Mouse (Mus musculus) thymus, postnatal 25 days (tissue): ENCODE results near the gene Gm12258.
"Not testable (repeated sequence)": the region's sequence is repeated elsewhere in the genome, so short reads cannot be mapped to it uniquely, and the experiment has no call there.

Experiments used
- DNase-seq: peaks from one replicate; pipeline ENCODE4 v3.0.0; 2022

The Gm12258 gene

DNA sequence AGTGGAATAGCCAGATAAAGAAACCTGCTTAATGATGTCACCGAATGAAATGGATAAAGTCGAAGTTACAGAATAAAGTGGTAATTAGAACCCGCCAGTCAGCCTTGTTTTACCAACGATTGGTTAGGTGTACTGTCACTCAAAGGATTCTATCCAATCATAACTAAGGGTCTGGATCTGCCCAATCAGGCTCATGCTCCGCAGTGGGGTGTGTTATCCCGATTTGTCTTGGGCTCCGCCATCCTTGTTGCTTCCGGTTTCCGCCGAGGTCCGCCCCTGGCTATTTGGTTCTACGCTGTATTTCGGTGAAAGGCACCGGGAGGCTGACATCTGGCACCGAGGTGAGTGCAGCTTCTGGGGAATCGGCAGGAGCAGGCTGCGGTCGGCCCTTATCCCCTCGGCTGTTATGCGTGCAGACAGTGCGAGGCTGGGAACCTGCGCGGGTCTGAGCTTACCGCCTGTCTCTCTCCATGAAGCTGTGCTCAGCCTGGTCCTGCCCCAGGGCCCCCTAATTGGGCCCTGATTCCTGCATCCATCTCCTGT is at the start of gene Gm12258:
Gene Gm12258, plus strand, starts transcription at position 240 of the 543 bp plus-strand sequence.
- DNase-seq: peak; percentile 84

- DNase-seq: no peak
These were observed 47.2 kb upstream of the Gm12258 start for GRCm38 (mm10) chr11:58799747-58800146.

DNA sequence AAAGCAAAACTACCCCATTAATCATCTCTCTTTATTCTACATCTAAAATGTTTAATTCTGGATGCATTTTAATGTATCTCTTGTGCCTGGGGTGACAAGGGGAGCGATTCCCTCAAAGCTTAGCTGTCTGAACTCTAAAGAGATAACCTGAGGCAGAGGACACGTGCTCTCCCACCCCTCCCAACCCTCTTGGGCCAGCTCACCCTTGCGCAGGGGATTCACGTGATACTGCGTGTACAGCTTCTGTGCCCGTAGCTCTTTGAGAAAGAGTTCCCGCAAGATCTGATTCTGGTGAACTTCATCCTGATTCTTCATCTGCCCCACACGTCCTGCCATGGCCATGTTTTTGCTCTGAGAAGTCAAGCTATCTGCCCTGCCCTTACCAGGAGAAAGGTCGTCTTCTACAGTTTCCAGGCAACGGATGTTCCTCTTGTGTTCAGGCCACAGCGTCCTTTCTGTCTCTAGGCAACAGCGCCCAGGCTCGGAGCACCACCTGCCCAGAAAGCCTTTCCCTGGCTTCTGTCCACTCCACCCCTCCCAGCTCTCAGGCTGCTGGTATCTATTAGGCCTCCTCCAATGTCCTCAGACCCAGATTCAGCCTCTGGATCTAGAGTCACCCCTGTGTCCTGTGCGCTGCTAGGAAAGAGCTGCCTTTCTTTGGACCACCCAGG is 45.3 kb upstream of the Gm12258 start, which contains the start of gene Fam183b:
Gene Fam183b, minus strand, starts transcription at position 403 of the 671 bp plus-strand sequence.
- no peak for DNase-seq

DNA sequence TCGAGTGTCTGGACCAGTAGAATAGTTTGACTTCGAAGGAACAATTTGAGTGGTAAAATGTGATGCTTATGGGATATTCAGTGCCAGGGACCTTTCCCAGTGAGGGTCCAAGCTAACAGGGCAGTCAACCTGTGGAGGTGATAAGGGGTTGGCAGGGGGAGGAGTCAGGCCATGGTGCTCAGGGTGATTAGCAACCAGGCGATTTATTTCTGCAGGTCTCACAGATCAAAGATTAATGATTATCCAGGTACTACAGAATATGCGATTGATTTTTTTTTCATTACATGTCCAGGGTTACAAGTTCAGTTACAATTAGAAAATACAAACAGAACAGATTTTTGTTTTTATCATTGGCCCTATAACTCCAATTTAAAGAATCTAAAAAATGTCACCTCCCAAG is 43.1 kb upstream of the Gm12258 start:
- DNase-seq: no peak

DNA sequence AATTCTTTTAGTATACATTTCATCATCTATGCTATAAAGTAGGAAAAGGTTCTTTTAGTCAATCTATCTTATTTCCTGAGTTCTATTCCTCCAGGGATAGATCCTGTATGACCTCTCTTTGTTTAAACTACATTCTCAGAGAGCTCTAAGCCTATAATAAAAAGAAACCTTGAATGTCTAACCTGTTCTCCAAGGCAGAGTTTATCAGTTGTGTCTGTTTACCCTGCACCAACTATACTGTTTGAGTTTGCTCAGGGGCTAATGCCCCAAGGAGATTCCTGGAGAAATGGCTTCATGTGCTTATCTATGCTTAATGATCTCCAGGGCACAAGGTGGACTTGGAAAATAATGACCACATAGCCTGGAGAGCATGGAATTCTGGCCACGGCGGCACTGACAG is 42.6 kb upstream of the Gm12258 start:
- no peak for DNase-seq

- DNase-seq: no peak
These were observed 35.0 kb upstream of the Gm12258 start for GRCm38 (mm10) chr11:58812001-58812400.

DNA sequence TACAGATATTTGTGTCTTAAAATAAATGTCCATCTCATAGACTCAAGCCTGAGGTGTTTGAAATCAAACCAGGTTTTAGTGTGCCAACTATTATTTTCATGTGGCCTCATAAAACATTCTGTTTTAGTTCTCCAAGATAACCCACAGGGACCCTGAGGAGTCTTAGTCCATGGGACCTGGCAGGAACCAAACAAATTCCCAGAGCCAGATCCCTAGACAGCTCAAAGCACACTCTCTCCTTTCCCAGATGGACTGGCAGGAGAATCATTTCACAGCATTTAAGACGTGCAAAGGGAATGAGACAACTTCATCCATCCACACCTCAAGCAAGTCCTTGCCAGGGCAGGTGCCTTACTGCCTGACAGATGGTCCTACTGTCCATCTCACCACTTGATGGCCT is 32.3 kb upstream of the Gm12258 start, which contains the start of gene Olfr313:
Gene Olfr313, plus strand, starts transcription at position 301 of the 400 bp plus-strand sequence.
- not testable (repeated sequence) for DNase-seq

DNA sequence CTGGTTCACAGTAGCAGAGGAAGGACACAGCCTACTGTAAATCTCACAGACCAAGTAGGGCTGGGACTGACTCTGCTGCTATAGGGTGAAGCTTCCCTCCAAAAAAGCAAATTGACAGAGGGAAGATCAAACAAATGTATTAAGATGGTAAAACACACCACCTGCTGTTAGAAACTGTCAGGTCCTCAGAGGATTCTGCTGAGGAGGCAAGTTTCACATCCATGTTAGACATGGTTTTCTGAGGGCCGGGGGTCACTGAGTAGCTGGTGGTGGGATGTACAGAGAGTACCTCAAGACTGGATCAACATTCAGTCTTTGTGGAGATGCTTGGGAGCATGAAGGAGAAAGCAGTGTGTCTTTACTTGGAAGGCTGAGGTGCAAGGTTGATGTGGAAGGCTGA is 31.3 kb upstream of the Gm12258 start:
- no peak for DNase-seq

GRCm38 (mm10) chr11:58828937-58829336 is 18.0 kb upstream of the Gm12258 start, which contains the start of gene Olfr312:
TSS of gene Olfr312 (plus strand) at chr11:58829237.
- DNase-seq: not testable (repeated sequence)

GRCm38 (mm10) chr11:58829764-58830163 is 17.2 kb upstream of the Gm12258 start:
- DNase-seq: peak; percentile 55

DNA sequence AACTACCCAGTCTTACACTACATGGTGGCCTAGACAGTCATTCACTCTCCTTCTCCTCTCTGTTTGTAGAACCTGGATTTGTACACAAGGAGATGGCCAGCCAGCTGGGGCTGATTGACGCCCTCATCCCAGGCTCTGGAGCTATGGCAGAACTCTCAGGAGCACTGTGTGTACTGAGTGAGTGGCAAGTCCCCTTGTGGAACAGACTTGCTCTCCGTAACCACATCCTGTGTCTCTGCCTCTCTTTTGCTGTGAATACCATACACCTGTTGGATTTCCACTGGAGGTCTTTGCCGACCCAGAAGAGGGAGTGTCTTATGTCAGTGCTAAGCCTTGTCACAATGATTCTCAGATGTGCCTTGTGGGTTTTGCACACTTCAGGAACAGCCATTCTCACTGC is 14.4 kb upstream of the Gm12258 start:
- peak; percentile 72 for DNase-seq

GRCm38 (mm10) chr11:58838951-58839350 is 8.0 kb upstream of the Gm12258 start, which contains the start of gene Olfr311:
TSS of gene Olfr311 (plus strand) at chr11:58839251.
- not testable (repeated sequence) for DNase-seq

DNA sequence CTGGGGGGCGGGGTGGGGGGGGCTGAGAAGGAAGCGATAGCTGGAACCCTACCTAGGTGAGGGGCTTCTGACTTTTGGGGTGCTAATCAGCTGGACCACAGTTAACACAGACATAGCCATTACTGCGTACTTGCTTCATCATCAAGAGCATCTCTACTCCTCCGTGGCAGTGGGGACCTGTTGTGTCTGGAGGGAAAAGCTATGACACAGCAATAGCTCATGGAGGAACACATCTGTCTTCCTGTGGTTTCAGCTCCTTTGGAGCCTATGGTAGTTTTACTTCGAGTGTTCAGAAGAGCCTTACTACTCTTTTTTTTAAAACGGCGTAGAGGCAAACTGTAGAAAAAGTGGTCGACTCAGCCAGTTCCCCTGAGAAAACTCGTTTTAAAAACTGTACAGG is 678 bp downstream of the Gm12258 start:
- DNase-seq: no peak

- no peak for DNase-seq
These were observed 2.8 kb downstream of the Gm12258 start for GRCm38 (mm10) chr11:58849731-58850130.

- DNase-seq: no peak
These were observed 13.8 kb downstream of the Gm12258 start for GRCm38 (mm10) chr11:58860744-58861143.

- peak; percentile 91 for DNase-seq
These were observed 20.3 kb downstream of the Gm12258 start, which contains the start of gene 2810021J22Rik for GRCm38 (mm10) chr11:58867039-58867953. TSS of gene 2810021J22Rik (plus strand) at chr11:58867216.

DNA sequence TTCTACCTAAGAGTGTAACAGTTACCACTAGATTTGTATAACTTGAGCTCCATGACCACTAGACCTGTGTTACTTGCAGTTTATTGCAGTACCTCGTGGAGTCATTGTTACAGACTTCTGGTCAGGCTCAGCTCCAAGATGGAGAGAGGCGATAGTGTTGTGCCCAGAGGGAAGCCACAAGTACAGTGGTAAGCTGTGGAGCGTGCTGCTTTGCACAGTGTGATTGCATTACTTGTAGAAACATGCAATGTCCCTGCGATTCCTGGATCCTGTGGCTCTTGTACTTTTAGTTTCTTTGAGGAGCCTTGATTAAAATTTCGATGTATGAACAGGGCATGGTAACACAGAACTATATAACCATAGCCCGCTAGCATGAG is 21.0 kb downstream of the Gm12258 start:
- DNase-seq: no peak

GRCm38 (mm10) chr11:58870961-58871360 is 24.0 kb downstream of the Gm12258 start:
- DNase-seq: no peak

DNA sequence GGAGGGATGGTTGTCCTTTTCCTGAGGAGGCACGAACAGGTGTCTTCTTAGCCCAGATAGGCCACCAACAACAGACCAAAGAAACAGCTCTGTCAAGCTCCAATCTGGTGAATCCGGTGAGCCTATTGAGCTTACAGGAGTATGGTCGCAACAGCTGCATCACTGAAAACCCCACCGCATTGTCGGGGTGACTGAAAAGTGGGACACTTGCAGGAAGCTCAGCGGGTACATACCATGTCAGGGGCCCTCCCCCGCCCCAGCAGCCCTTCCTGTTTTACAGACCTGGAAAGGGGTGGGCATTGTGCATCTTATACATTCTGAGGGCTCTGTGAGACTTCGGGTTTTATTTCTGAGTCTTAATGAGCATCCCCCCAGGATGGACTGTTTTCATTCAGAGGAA is 36.8 kb downstream of the Gm12258 start:
- peak; percentile 86 for DNase-seq

- DNase-seq: no peak
These were observed 43.6 kb downstream of the Gm12258 start for GRCm38 (mm10) chr11:58890511-58890910.

GRCm38 (mm10) chr11:58894456-58894855 is 47.5 kb downstream of the Gm12258 start:
- peak; percentile 58 for DNase-seq

DNA sequence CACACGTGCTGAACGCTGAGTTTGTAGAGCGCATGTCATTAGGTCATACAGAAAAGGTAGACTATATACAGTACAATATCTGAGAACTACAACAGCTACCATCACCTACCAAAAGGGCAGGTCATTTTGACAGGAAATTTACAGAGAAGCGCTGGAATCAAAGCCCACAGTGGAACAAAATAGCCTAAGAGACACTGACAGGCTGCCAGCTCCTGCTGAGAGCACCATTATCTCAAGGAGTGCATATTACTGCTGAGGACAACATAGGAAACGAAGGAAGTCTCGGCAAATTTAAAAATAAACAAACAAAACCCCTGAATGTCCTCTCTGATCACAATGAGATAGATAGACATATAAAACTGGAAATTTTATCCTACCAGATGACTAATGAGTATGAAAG is 50.5 kb downstream of the Gm12258 start:
- no peak for DNase-seq

DNA sequence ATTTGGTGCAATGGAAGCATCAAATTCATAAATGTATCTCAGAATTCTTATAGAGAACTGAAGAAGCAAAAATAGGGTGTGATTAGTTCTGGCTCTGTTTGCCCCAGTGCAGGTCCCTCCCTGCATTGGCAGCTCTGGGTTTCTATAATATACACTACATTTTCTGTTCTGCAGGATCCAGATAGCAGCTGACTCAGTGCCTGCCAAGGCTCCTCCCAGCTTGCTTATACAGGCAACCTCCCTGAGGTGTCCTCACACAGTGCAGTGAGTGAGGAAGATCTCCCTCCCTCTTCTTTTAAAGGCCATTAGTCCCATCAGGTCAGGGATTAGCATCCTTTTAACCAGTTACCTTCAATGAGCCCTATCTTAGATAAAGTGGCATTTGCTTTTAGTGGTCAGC is 54.1 kb downstream of the Gm12258 start:
- DNase-seq: no peak
